Mouse (Mus musculus) cerebellum, postnatal 36 days (tissue): ENCODE measurements around the gene Bag5.

Experiments
- DNase-seq, 2 experiments: peaks; one replicate each; pipeline ENCODE4 v3.0.0; 2021 to 2022; ENCODE audit warnings: mixed read lengths in 2 of 2

The Bag5 gene

DNA sequence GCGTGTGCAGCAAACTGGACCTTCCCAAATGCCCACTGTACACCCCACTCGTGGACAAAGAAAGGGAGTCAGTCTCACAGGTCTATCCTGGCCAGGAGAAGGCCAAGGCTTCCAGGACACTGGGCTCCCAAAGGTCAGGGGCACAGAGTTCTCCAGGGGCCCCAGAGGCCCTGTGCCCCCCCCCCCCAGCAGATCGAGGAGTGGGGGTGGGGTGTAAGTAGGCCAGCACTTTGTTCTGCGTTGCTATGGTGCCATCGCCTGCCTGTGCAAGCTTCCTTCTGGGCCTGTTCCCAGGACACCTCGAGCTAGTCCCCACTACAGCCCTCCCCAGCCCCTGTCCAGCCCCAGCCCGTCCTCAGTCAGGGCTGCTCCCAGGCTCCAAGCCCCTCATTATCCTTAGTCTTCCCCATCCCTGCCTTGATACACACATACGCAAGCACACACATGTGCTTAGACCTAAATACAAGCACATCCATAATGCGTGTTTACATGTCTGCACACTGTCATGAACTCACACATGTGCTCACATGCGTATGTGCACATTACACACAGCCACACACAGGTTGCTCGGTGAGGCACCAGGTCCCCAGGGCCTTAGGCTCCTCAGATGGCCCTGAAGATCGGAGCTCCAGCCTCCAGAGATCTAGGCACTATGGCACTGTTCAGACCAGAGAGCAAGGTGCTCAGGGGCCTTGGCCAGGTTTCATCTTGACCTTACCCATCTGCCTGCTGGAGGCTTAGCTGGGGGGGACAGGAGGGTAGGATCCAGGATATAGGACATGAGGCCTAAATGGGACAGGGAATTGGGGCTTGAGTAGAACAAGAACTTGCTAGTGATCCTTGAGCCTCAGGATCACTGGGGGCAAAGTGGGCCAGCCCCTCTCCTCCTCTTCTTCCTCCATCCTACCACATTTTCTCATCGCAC, 17.9 kb downstream of the Bag5 start:
- DNase-seq = peak; percentile 30 to 36

DNA sequence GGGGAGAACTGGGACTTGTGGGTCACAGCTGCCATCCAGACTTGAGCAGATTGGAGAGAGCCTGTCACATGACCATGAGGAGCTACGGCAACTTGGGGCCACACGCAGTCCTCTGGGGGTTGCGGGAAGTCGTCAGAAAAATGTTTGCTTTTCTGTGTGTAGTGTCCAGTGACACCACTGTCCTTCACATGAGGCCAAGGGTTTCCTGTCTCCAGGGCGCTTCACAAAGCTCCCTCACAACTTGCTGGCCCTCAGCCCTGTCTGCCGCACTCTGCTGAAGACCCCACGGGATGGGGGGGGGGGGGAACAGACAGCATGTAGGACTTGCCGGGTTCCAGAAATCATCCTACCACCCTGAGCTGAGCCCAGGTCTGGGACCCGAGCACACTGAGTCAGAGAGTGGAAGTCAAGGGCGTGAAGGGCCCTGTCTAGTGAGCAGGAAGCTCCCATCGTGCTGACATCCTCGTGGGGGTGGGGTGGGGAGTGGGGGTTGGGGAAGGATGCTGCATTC, 18.7 kb downstream of the Bag5 start:
- no peak for DNase-seq

GRCm38 (mm10) chr12:111693341-111694270, 19.5 kb downstream of the Bag5 start:
- peak; percentile 32 to 38 for DNase-seq

DNA sequence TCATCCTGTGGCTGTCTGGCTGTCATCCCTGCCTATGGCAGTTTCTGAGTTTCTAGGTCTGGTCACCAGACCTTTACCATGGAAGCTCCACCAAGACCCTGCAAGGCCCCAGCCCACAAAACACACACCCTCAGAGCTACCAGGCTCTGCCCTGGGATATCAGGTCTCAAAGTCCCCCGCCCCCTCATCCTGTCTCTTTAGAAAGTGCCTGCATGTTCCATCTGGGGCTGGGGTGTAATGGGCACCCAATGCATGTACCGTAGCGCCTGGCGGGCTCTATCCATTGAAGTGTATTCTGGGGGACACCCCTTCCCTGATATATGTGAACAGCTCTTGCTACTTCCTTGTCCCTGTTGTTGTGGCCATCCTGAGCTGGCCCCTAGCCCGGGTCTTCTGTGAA, 20.2 kb downstream of the Bag5 start:
- DNase-seq = peak in 1 of 2 experiments; percentile 6

DNA sequence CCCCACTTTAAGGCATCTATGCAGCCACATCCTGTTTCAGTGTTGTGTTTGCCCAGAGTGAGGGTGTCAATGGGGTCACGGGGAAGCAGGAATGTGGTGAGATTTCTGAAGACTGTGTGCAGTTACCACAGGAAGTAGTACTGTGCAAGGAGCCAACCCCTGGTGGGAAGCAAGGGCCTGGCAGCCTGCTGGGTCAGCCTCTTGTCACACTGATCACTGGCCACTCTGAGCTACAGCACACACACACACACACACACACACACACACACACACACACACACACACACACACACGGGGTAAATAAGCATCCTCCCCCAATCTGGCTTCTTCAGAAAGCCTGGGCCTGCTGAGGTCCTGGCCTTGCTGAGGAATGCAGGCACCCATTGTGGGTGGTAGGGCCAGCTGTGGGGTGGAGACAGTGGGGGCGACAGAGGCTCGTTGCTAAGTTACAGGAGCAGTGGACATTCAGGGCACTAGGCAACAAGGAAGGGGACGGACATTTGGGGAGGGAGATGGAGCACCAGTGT, 21.6 kb downstream of the Bag5 start:
- DNase-seq = peak in 1 of 2 experiments; percentile 18

DNA sequence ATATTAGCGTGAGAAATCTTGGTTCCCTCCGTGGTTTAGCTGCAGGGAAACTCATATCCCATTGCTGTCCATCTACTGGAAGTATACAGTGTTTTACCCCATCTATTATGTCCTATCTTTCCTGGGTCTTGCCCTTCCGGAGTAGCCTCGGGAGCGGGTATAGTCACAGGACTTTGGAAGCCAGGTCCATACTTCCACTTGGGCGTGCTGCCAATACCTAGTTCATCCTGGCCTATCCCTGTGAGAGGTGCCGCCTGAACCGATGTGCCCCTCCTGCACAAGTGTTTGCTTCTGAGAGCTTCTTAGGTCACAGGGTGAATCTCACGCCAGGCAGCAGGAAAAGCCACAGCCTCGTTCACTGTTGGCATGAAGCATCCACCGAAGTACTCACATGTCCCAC, 23.6 kb downstream of the Bag5 start:
- peak in 1 of 2 experiments; percentile 45 for DNase-seq

DNA sequence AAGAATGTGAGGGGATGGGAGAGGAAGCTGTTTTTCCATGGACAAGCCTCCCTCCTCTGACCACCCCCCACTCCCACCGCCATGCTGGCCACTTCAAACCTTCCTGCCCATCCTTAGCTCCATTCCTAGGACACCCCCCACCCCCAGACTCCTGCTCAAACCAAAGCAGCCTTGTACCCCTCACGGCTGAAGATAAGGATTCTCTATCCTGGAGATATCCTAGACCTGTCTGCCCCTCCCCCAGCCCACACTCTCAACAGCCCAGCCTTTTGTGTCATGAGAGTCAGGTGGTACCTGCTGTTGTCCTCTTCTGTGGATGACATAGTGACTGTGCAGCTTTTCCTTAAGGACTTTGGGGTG, 25.0 kb downstream of the Bag5 start:
- peak in 1 of 2 experiments; percentile 45 for DNase-seq

DNA sequence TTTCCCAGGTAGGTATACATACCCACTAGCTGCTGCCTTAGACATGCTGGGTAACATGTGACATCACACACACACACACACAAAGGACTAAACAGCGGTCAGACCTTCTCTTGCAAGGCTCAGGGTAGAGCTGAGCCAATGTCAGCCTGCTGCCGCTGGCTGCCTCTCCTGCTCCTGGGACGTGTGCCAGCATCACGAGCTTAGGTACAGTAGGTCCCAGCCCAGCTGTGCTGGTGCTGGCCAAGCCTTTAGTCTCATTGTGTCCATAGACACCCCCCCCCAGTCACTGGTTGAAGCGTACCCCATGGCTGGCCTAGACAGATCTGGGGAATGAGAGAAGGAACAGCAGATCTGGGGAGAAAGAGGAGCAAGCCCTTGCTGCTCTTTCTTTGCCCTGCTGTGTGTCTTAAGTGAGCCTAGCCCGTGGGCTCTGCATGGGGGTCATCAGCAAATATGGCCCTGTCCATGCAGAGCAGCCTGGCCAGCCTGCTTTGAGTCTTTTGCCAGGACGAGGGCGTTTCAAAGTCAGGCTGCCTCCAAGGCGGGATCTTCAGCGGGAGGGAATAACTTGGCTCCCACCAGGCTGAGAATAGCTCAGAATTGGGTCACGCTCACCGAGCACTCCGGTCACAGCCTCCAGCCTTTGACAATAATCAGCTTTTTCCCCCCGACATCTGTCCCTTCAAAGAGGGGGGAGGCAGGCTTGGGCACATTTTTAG, 25.5 kb downstream of the Bag5 start:
- DNase-seq = peak; percentile 67 to 70

GRCm38 (mm10) chr12:111686390-111686789, 26.7 kb downstream of the Bag5 start:
- peak in 1 of 2 experiments; percentile 24 for DNase-seq

- DNase-seq = no peak
Measured at GRCm38 (mm10) chr12:111682806-111683205, 30.3 kb downstream of the Bag5 start.

DNA sequence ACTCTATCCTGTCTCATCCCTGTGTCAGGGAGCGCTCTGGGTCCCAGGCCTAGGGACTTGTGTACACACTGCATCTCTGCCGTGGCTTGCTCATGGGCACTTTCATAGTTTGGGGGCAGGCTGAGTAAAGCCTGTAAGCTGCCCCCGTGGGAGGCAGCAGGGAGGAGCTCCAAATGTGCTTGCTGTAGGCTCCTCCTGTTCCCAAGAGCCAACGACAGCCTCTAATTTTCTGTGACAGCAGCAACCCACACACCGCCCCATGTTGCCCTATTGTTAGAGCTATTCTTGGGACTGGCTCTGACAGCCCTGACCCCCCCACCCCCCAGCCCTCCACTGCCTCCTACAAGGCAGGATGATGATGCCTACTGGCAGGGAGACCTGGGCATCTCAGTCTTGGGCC, 31.1 kb downstream of the Bag5 start:
- no peak for DNase-seq

- no peak for DNase-seq
Measured at GRCm38 (mm10) chr12:111681305-111681704, 31.8 kb downstream of the Bag5 start.

DNA sequence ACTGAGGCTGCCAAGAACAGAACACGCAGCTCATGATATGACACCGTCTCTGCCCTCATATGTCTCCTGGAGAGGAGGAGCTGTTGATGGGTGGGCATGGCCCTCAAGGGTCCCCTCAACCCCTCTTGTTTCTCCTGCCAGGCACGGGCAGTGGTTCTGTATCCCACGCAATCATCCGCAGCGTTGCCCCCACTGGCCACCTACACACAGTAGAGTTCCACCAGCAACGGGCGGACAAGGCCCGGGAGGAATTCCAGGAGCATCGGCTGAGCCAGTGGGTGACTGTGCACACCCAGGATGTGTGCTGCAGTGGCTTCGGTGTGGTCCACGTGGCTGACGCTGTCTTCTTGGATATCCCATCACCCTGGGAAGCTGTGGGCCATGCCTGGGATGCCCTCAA, 32.4 kb downstream of the Bag5 start:
- no peak for DNase-seq

- DNase-seq = no peak
Measured at GRCm38 (mm10) chr12:111678997-111679396, 34.1 kb downstream of the Bag5 start.

- no peak for DNase-seq
Measured at GRCm38 (mm10) chr12:111678670-111678933, 34.5 kb downstream of the Bag5 start.

GRCm38 (mm10) chr12:111677882-111678669, 35.0 kb downstream of the Bag5 start, which contains the start of gene Trmt61a:
TSS of gene Trmt61a (plus strand) at chr12:111678105.
- peak; percentile 89 to 90 for DNase-seq

- DNase-seq = no peak
Measured at GRCm38 (mm10) chr12:111677421-111677820, 35.6 kb downstream of the Bag5 start.

- no peak for DNase-seq
Measured at GRCm38 (mm10) chr12:111675797-111676580, 37.1 kb downstream of the Bag5 start.

- no peak for DNase-seq
Measured at GRCm38 (mm10) chr12:111674850-111675486, 38.1 kb downstream of the Bag5 start.

DNA sequence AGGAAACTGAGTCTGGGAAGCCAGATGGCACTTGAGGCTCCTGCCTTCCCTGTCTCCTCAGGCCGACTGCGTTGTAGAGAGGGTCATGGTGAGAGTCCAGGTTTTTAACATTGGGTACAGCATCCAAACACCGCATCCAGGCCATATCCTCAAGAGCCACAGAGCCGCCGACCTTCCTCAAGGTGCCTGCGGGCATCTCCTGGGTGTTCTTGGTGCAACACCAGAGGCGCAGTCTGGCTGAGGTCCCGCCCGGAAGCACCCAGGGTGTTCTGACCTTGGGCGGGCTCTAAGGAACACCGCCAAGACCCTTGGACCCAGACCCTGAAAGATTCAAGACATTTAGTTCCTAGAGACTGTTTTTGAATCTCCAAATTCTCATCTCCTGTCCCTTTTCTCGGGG, 40.5 kb downstream of the Bag5 start:
- no peak for DNase-seq
